Mouse (Mus musculus) G1E (cell line): ENCODE measurements around the gene Lrrc31.

Source experiments
- CTCF ChIP-seq: IDR thresholded peaks from 2 replicates; pipeline ENCODE4 v1.5.1; 2012; ENCODE audit warnings: low read depth, low read length, inconsistent platforms, mixed read lengths
- GATA1 ChIP-seq: IDR thresholded peaks from 2 replicates; pipeline ENCODE4 v1.6.1; 2012; ENCODE audit warnings: borderline replicate concordance, low read length, inconsistent platforms, mixed read lengths
- GATA2 ChIP-seq: IDR thresholded peaks from 2 replicates; pipeline ENCODE4 v1.6.1; 2012; ENCODE audit warnings: low read depth, low read length, inconsistent platforms, borderline replicate concordance
- POLR2AphosphoS5 ChIP-seq: IDR thresholded peaks from 2 replicates; pipeline ENCODE4 v1.6.1; 2012; ENCODE audit warnings: low read depth, low read length, inconsistent platforms; ENCODE audit not compliant: insufficient replicate concordance
- TAL1 ChIP-seq: conservative IDR thresholded peaks from 2 replicates; pipeline ENCODE4 v1.6.1; 2012; ENCODE audit warnings: low read depth, low read length, inconsistent platforms, mixed read lengths

- TF ChIP-seq CTCF (no peak), POLR2AphosphoS5 (no peak), GATA1 (no peak), TAL1 (no peak), GATA2 (no peak)
These were observed 13.7 kb upstream of the Lrrc31 start for GRCm38 (mm10) chr3:30713334-30713733.
